Mouse (Mus musculus): Measurements from ENCODE around the gene Tmub2. TPM values are rescaled to one million over a fixed set of nuclear protein-coding genes. Genes with fewer than 3 reads are reported as not detected.

Tmub2 gene
- polyA plus RNA-seq, 1 experiment from 2014 or later = 82.3 TPM

Other genes starting within 250 kb of the Tmub2 start
- gene Cd300lg, start 243.4 kb upstream of the Tmub2 start, polyA plus RNA-seq (2015; fragmentation: Nextera tagmentation; extraction: Ambion mirVana) = 0.31 and 0.43 TPM in 2 replicates
- gene Mpp2, start 196.4 kb upstream of the Tmub2 start, polyA plus RNA-seq (2015; fragmentation: Nextera tagmentation; extraction: Ambion mirVana) = 33.4 and 36.4 TPM in 2 replicates
- not detected in 2 replicates for gene Ppy, start 183.6 kb upstream of the Tmub2 start, polyA plus RNA-seq (2015; fragmentation: Nextera tagmentation; extraction: Ambion mirVana)
- not detected in 2 replicates for gene Pyy, start 177.1 kb upstream of the Tmub2 start, polyA plus RNA-seq (2015; fragmentation: Nextera tagmentation; extraction: Ambion mirVana)
- gene Nags, start 139.4 kb upstream of the Tmub2 start, polyA plus RNA-seq (2015; fragmentation: Nextera tagmentation; extraction: Ambion mirVana) = 0.10 and 0.30 TPM in 2 replicates
- 45.3 and 46.5 TPM in 2 replicates for gene Tmem101, start 128.5 kb upstream of the Tmub2 start, polyA plus RNA-seq (2015; fragmentation: Nextera tagmentation; extraction: Ambion mirVana)
- 111 and 118 TPM in 2 replicates for gene Lsm12, start 99.6 kb upstream of the Tmub2 start, polyA plus RNA-seq (2015; fragmentation: Nextera tagmentation; extraction: Ambion mirVana)
- 38.6 and 43.3 TPM in 2 replicates for gene G6pc3, start 95.3 kb upstream of the Tmub2 start, polyA plus RNA-seq (2015; fragmentation: Nextera tagmentation; extraction: Ambion mirVana)
- 90.3 and 105 TPM in 2 replicates for gene Hdac5, start 54.8 kb upstream of the Tmub2 start, polyA plus RNA-seq (2015; fragmentation: Nextera tagmentation; extraction: Ambion mirVana)
- 2.2 and 2.5 TPM in 2 replicates for gene BC030867, start 36.0 kb upstream of the Tmub2 start, polyA plus RNA-seq (2015; fragmentation: Nextera tagmentation; extraction: Ambion mirVana)
- 0.05 TPM in 1 of 2 replicates, not detected in the other for gene Asb16, start 16.2 kb upstream of the Tmub2 start, polyA plus RNA-seq (2015; fragmentation: Nextera tagmentation; extraction: Ambion mirVana)
- gene Atxn7l3, start 11.7 kb downstream of the Tmub2 start, polyA plus RNA-seq (2015; fragmentation: Nextera tagmentation; extraction: Ambion mirVana) = 31.6 and 31.8 TPM in 2 replicates
- gene Ubtf, start 34.8 kb downstream of the Tmub2 start, polyA plus RNA-seq (2015; fragmentation: Nextera tagmentation; extraction: Ambion mirVana) = 82.8 and 83.9 TPM in 2 replicates
- gene Slc4a1, start 81.3 kb downstream of the Tmub2 start, polyA plus RNA-seq (2015; fragmentation: Nextera tagmentation; extraction: Ambion mirVana) = 2.9 and 3.8 TPM in 2 replicates
- 160 and 165 TPM in 2 replicates for gene Rundc3a, start 108.5 kb downstream of the Tmub2 start, polyA plus RNA-seq (2015; fragmentation: Nextera tagmentation; extraction: Ambion mirVana)
- 146 and 168 TPM in 2 replicates for gene Slc25a39, start 123.0 kb downstream of the Tmub2 start, polyA plus RNA-seq (2015; fragmentation: Nextera tagmentation; extraction: Ambion mirVana)
- 75.2 and 82.0 TPM in 2 replicates for gene Grn, start 145.4 kb downstream of the Tmub2 start, polyA plus RNA-seq (2015; fragmentation: Nextera tagmentation; extraction: Ambion mirVana)
- gene Fam171a2, start 162.8 kb downstream of the Tmub2 start, polyA plus RNA-seq (2015; fragmentation: Nextera tagmentation; extraction: Ambion mirVana) = 28.7 and 36.4 TPM in 2 replicates
- gene Itga2b, start 185.2 kb downstream of the Tmub2 start, polyA plus RNA-seq (2015; fragmentation: Nextera tagmentation; extraction: Ambion mirVana) = 9.0 TPM in 2 replicates